ENCODE assay signal across 8 mouse cellular contexts in the genomic region with DNA sequence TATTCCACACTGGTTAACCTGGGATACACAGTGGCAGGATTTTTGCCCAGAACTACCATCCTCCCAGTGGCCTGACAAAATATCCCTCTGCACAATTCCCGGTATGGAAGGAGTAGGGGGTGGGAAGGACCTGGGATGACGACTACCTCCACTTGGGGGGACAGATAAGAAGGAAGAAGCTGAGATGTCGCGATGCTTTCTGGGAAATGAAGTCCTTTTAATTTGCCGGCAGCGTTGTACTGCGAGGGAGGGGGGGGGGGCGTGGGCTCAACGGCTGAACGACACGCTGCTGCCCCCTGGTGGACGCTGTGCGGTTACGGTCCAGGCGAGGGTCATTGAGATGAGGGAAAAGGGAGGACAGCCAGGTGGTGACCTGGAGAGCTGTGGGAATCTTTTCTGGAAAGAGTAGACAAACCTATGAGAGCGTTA. TPM values are rescaled to one million over a fixed set of nuclear protein-coding genes. Genes with fewer than 3 reads are reported as not detected.
DNase-seq lines count a peak whose midpoint lies in the region; ATAC-seq and TF ChIP-seq lines count a peak whose summit lies in the region.

No protein-coding gene starts in this region.

- no peak overlapping the region for H3K9ac ChIP-seq in embryonic facial prominence, embryonic 15.5 days
- peak overlapping the region; percentile 58; the same call in 1 of the 2 replicates for H3K9ac ChIP-seq in heart, embryonic 16.5 days (ENCODE audit: low read length)
- no peak overlapping the region for H3K9ac ChIP-seq in lung, embryonic 14.5 days

- TF ChIP-seq POLR2A in brain, embryonic 14.5 days (IDR thresholded peaks at IDR 0.05; ENCODE audit: borderline replicate concordance, extremely low read depth, insufficient read depth, insufficient read length, poor library complexity, severe bottlenecking) = no peak

- no peaks in the 10 kb centered on the region for H3K36me3 ChIP-seq in G1E (replicated peaks)
- no peaks in the 10 kb centered on the region for H3K36me3 ChIP-seq in embryonic facial prominence, embryonic 15.5 days
- H3K36me3 ChIP-seq in heart, embryonic 16.5 days (ENCODE audit: control insufficient read depth, insufficient read depth) = no peaks in the 10 kb centered on the region
- no peaks in the 10 kb centered on the region for H3K36me3 ChIP-seq in lung, embryonic 14.5 days (ENCODE audit: insufficient read depth)

- H3K27me3 ChIP-seq in G1E (ENCODE audit: insufficient read depth, low read length) = peaks cover 12% of the 10 kb centered on the region; the same call in 1 of the 2 replicates
- H3K27me3 ChIP-seq in embryonic facial prominence, embryonic 15.5 days = no peaks in the 10 kb centered on the region
- no peaks in the 10 kb centered on the region for H3K27me3 ChIP-seq in heart, embryonic 16.5 days (ENCODE audit: control insufficient read depth, insufficient read depth, low read length)
- no peaks in the 10 kb centered on the region for H3K27me3 ChIP-seq in lung, embryonic 14.5 days (ENCODE audit: insufficient read depth, low read length)

- no peak overlapping the region for H3K27ac ChIP-seq in embryonic facial prominence, embryonic 15.5 days (replicated peaks)
- H3K27ac ChIP-seq in heart, embryonic 16.5 days (ENCODE audit: low read length) = no peak overlapping the region
- H3K27ac ChIP-seq in lung, embryonic 14.5 days (ENCODE audit: low read depth) = no peak overlapping the region

- no peaks in the 10 kb centered on the region for H3K9me3 ChIP-seq in G1E (replicated peaks)
- H3K9me3 ChIP-seq in embryonic facial prominence, embryonic 15.5 days (replicated peaks) = no peaks in the 10 kb centered on the region
- H3K9me3 ChIP-seq in heart, embryonic 16.5 days (replicated peaks; ENCODE audit: control insufficient read depth, low read length) = no peaks in the 10 kb centered on the region
- no peaks in the 10 kb centered on the region for H3K9me3 ChIP-seq in lung, embryonic 14.5 days (ENCODE audit: low read depth, low read length)

- WGBS in embryonic facial prominence, embryonic 15.5 days = 2% methylated on average over 15 of the region's 16 CpGs
- under 1% methylated on average over 15 of the region's 16 CpGs for WGBS in heart, embryonic 16.5 days
- under 1% methylated on average over 16 of the region's 16 CpGs for WGBS in lung, embryonic 14.5 days

- TF ChIP-seq CTCF in G1E (IDR thresholded peaks at IDR 0.05; ENCODE audit: low read depth, low read length) = peak; percentile 67; the same call in 1 of the 2 replicates
- peak; percentile 90 for TF ChIP-seq CTCF in brain, embryonic 14.5 days (IDR thresholded peaks at IDR 0.05; ENCODE audit: borderline replicate concordance, extremely low read depth, insufficient read depth, insufficient read length)
- TF ChIP-seq CTCF in lung, embryonic 14.5 days (IDR thresholded peaks at IDR 0.05; ENCODE audit: low read depth) = peak; percentile 98

- peak overlapping the region; percentile 31; the same call in 1 of the 2 replicates for H3K4me3 ChIP-seq in G1E (ENCODE audit: low read depth, low read length)
- H3K4me3 ChIP-seq in embryonic facial prominence, embryonic 15.5 days (replicated peaks) = peak overlapping the region; percentile 27; the same call in 1 of the 2 replicates
- peak overlapping the region; percentile 30 for H3K4me3 ChIP-seq in heart, embryonic 16.5 days (ENCODE audit: low read length)
- peak overlapping the region; percentile 9; the same call in 1 of the 2 replicates for H3K4me3 ChIP-seq in lung, embryonic 14.5 days (ENCODE audit: low read depth, low read length)

- H3K4me2 ChIP-seq in embryonic facial prominence, embryonic 15.5 days (replicated peaks) = peak overlapping the region; percentile 50
- peak overlapping the region; percentile 65 for H3K4me2 ChIP-seq in heart, embryonic 16.5 days (ENCODE audit: low read depth, low read length)
- H3K4me2 ChIP-seq in lung, embryonic 14.5 days = peak overlapping the region; percentile 57

- DNase-seq in G1E (ENCODE audit: low spot score) = peak; percentile 71
- DNase-seq in brain, embryonic 14.5 days (ENCODE audit: low read depth) = peak; percentile 96
- DNase-seq in kidney, postnatal 25 days = peak; percentile 85 to 86
- peak; percentile 94 for DNase-seq in lung, embryonic 14.5 days
- DNase-seq in thymus, postnatal 10 days (ENCODE audit: low spot score in 2 of 2) = peak; percentile 38 to 78

- peaks cover 28% of the 10 kb centered on the region for H3K4me1 ChIP-seq in G1E (ENCODE audit: insufficient read depth, low read depth, low read length)
- peaks cover 19% of the 10 kb centered on the region for H3K4me1 ChIP-seq in embryonic facial prominence, embryonic 15.5 days
- peaks cover 12% of the 10 kb centered on the region for H3K4me1 ChIP-seq in heart, embryonic 16.5 days (ENCODE audit: control insufficient read depth, insufficient read depth, low read length)
- H3K4me1 ChIP-seq in lung, embryonic 14.5 days (ENCODE audit: insufficient read depth) = no peaks in the 10 kb centered on the region

- ATAC-seq in G1E (ENCODE audit: extremely low read depth, insufficient number of reproducible peaks, low FRiP score, poor library complexity, severe bottlenecking) = peak; percentile 59
- peak; percentile 76; the same call in 1 of the 2 replicates for ATAC-seq in embryonic facial prominence, embryonic 15.5 days (ENCODE audit: insufficient number of reproducible peaks, low FRiP score, low TSS enrichment, low read depth)
- peak; percentile 63 for ATAC-seq in heart, embryonic 16.5 days (replicated peaks; ENCODE audit: extremely low read depth, insufficient read depth, low FRiP score)
- ATAC-seq in lung, embryonic 14.5 days (ENCODE audit: insufficient read depth) = peak; percentile 68
- ATAC-seq in neutrophil, adult 5-6 weeks (ENCODE audit: extremely low read depth, insufficient number of reproducible peaks, low FRiP score, poor library complexity, severe bottlenecking) = peak; percentile 85

RNA-seq across cellular contexts. Expression of gene Polr2i, which starts 15.0 kb away (rescaled TPM):
- 23.0 and 34.5 TPM in 2 replicates for total RNA-seq in G1E (2014; fragmentation: Nextera tagmentation)
- 58.7 and 66.6 TPM in 2 replicates for total RNA-seq in G1E (2017)
- 66.9 and 79.0 TPM in 2 replicates for polyA plus RNA-seq in G1E (2012)
- polyA plus RNA-seq in brain, embryonic 14.5 days (2012; rRNA removed) = 245 and 362 TPM in 2 replicates
- 155 and 160 TPM in 2 replicates for polyA plus RNA-seq in embryonic facial prominence, embryonic 15.5 days (2015; fragmentation: Nextera tagmentation; extraction: Ambion mirVana)
- 112 TPM in 2 replicates for polyA plus RNA-seq in heart, embryonic 16.5 days (2015; fragmentation: Nextera tagmentation; extraction: Ambion mirVana)
- polyA plus RNA-seq in lung, embryonic 14.5 days (2014; fragmentation: Nextera tagmentation; extraction: Ambion mirVana) = 187 and 192 TPM in 2 replicates
- total RNA-seq in neutrophil, adult 5-6 weeks (2017) = 26.0 and 30.3 TPM in 2 replicates

RNA-seq across cellular contexts. Expression of gene Tbcb, which starts 15.3 kb away (rescaled TPM):
- 18.9 and 19.7 TPM in 2 replicates for total RNA-seq in G1E (2014; fragmentation: Nextera tagmentation)
- 30.8 and 38.1 TPM in 2 replicates for total RNA-seq in G1E (2017)
- 20.7 and 38.1 TPM in 2 replicates for polyA plus RNA-seq in G1E (2012)
- 177 and 180 TPM in 2 replicates for polyA plus RNA-seq in brain, embryonic 14.5 days (2012; rRNA removed)
- polyA plus RNA-seq in embryonic facial prominence, embryonic 15.5 days (2015; fragmentation: Nextera tagmentation; extraction: Ambion mirVana) = 172 and 177 TPM in 2 replicates
- 134 and 154 TPM in 2 replicates for polyA plus RNA-seq in heart, embryonic 16.5 days (2015; fragmentation: Nextera tagmentation; extraction: Ambion mirVana)
- 175 and 182 TPM in 2 replicates for polyA plus RNA-seq in lung, embryonic 14.5 days (2014; fragmentation: Nextera tagmentation; extraction: Ambion mirVana)
- total RNA-seq in neutrophil, adult 5-6 weeks (2017) = 16.5 and 21.6 TPM in 2 replicates

RNA-seq across cellular contexts. Expression of gene Capns1, which starts 18.1 kb away (rescaled TPM):
- total RNA-seq in G1E (2014; fragmentation: Nextera tagmentation) (313 and 371 TPM in 2 replicates), G1E (2017) (182 and 204 TPM in 2 replicates)
- 98.4 and 131 TPM in 2 replicates for polyA plus RNA-seq in G1E (2012)
- 298 and 304 TPM in 2 replicates for polyA plus RNA-seq in brain, embryonic 14.5 days (2012; rRNA removed)
- 111 and 113 TPM in 2 replicates for polyA plus RNA-seq in embryonic facial prominence, embryonic 15.5 days (2015; fragmentation: Nextera tagmentation; extraction: Ambion mirVana)
- 85.4 and 87.7 TPM in 2 replicates for polyA plus RNA-seq in heart, embryonic 16.5 days (2015; fragmentation: Nextera tagmentation; extraction: Ambion mirVana)
- 78.3 and 80.3 TPM in 2 replicates for polyA plus RNA-seq in lung, embryonic 14.5 days (2014; fragmentation: Nextera tagmentation; extraction: Ambion mirVana)
- 137 and 168 TPM in 2 replicates for total RNA-seq in neutrophil, adult 5-6 weeks (2017)

RNA-seq across cellular contexts. Expression of gene Ovol3, which starts 18.8 kb away (rescaled TPM):
- total RNA-seq in G1E (2014; fragmentation: Nextera tagmentation) = not detected in 2 replicates
- total RNA-seq in G1E (2017) = not detected in 2 replicates
- not detected in 2 replicates for polyA plus RNA-seq in G1E (2012)
- polyA plus RNA-seq in brain, embryonic 14.5 days (2012; rRNA removed) = 0.12 and 0.14 TPM in 2 replicates
- polyA plus RNA-seq in embryonic facial prominence, embryonic 15.5 days (2015; fragmentation: Nextera tagmentation; extraction: Ambion mirVana) = 0.31 and 0.39 TPM in 2 replicates
- 0.20 TPM in 1 of 2 replicates, not detected in the other for polyA plus RNA-seq in heart, embryonic 16.5 days (2015; fragmentation: Nextera tagmentation; extraction: Ambion mirVana)
- 0.26 TPM in 1 of 2 replicates, not detected in the other for polyA plus RNA-seq in lung, embryonic 14.5 days (2014; fragmentation: Nextera tagmentation; extraction: Ambion mirVana)
- total RNA-seq in neutrophil, adult 5-6 weeks (2017) = not detected in 2 replicates

RNA-seq across cellular contexts. Expression of gene Cox7a1, which starts 32.8 kb away (rescaled TPM):
- 16.0 and 19.4 TPM in 2 replicates for total RNA-seq in G1E (2014; fragmentation: Nextera tagmentation)
- 55.2 and 57.0 TPM in 2 replicates for total RNA-seq in G1E (2017)
- polyA plus RNA-seq in G1E (2012) = 23.4 and 32.4 TPM in 2 replicates
- polyA plus RNA-seq in brain, embryonic 14.5 days (2012; rRNA removed) = 2.1 and 2.2 TPM in 2 replicates
- 6.4 and 6.5 TPM in 2 replicates for polyA plus RNA-seq in embryonic facial prominence, embryonic 15.5 days (2015; fragmentation: Nextera tagmentation; extraction: Ambion mirVana)
- polyA plus RNA-seq in heart, embryonic 16.5 days (2015; fragmentation: Nextera tagmentation; extraction: Ambion mirVana) = 506 and 580 TPM in 2 replicates
- 4.5 and 8.0 TPM in 2 replicates for polyA plus RNA-seq in lung, embryonic 14.5 days (2014; fragmentation: Nextera tagmentation; extraction: Ambion mirVana)
- total RNA-seq in neutrophil, adult 5-6 weeks (2017) = not detected in 2 replicates
